Mouse (Mus musculus) stomach, postnatal 0 days (tissue): Measurements from ENCODE around the gene Mrc1.

Experiments used
- CTCF ChIP-seq: IDR thresholded peaks from 2 replicates; pipeline ENCODE4 v1.5.1; 2016; ENCODE audit warnings: antibody characterized with exemption, low read depth, mild to moderate bottlenecking, moderate library complexity
- EP300 ChIP-seq: optimal IDR thresholded peaks from 2 replicates; pipeline ENCODE3; 2016; ENCODE audit warnings: antibody characterized with exemption

GRCm38 (mm10) chr2:14244668-14245067 is 15.5 kb downstream of the Mrc1 start:
- TF ChIP-seq CTCF (no peak), EP300 (no peak)
